22 mouse cellular contexts compared by ENCODE assay signal in the genomic region with DNA sequence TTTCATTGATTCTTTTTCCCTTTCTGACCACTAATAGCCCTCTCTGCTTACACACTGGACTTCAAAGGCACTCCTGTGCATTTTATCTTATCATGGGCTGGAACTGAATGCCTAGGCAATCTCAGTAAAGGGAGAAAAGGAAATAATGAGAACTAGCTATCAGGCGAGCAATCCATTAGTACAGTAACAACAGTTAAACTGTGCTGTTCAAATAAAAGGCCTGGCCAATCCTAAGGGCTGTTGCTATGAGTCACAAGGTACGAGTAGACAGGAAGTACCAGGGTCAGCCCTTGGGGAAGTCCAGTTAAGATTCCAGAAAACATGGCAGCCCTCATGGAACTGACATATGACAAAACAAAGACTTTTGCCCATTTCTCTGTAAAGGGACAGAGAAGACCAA.
DNase-seq lines count a peak whose midpoint lies in the region; ATAC-seq and TF ChIP-seq lines count a peak whose summit lies in the region.
"Had no signal": no experiment of that assay in that cellular context is flagged by ENCODE, and none has a peak within 500 bp of the region (broad histone marks: within the 10 kb centered on the region; RNA-seq: fewer than 3 reads in every experiment).

No protein-coding gene starts in this region.

- H3K27me3 ChIP-seq in heart, embryonic 16.5 days (ENCODE audit: control insufficient read depth, insufficient read depth, low read length), result no peaks in the 10 kb centered on the region
- H3K27me3 ChIP-seq in stomach, embryonic 14.5 days (ENCODE audit: control insufficient read depth, insufficient read depth, low read length), result no peaks in the 10 kb centered on the region
- H3K27me3 ChIP-seq: embryonic facial prominence, embryonic 13.5 days; forebrain, embryonic 13.5 days; hindbrain, embryonic 15.5 days had no signal

- H3K9ac ChIP-seq in heart, embryonic 16.5 days (ENCODE audit: low read length), result no peak overlapping the region
- no peak overlapping the region for H3K9ac ChIP-seq in stomach, embryonic 14.5 days (replicated peaks; ENCODE audit: low read depth, low read length)
- H3K9ac ChIP-seq: embryonic facial prominence, embryonic 13.5 days; forebrain, embryonic 13.5 days; forebrain, postnatal 0 days; hindbrain, embryonic 15.5 days had no signal

- H3K9me3 ChIP-seq in heart, embryonic 16.5 days (replicated peaks; ENCODE audit: control insufficient read depth, low read length), result no peaks in the 10 kb centered on the region
- H3K9me3 ChIP-seq in stomach, embryonic 14.5 days (ENCODE audit: control insufficient read depth, low read depth, low read length), result no peaks in the 10 kb centered on the region
- H3K9me3 ChIP-seq: embryonic facial prominence, embryonic 13.5 days; forebrain, embryonic 13.5 days; G1E; hindbrain, embryonic 15.5 days had no signal

- 73% methylated on average over 2 of the region's 2 CpGs for WGBS in heart, embryonic 16.5 days
- WGBS in stomach, embryonic 14.5 days, result 65% methylated on average over 2 of the region's 2 CpGs

- H3K4me2 ChIP-seq in heart, embryonic 16.5 days (ENCODE audit: low read depth, low read length), result no peak overlapping the region
- no peak overlapping the region for H3K4me2 ChIP-seq in stomach, embryonic 14.5 days (replicated peaks; ENCODE audit: low read depth, low read length)
- H3K4me2 ChIP-seq: embryonic facial prominence, embryonic 13.5 days; forebrain, embryonic 13.5 days; hindbrain, embryonic 15.5 days had no signal

- no peak for DNase-seq in heart, postnatal 14 days
- peak; percentile 27 for DNase-seq in 3T3-L1 (ENCODE audit: low read depth, low spot score)
- DNase-seq in lung, postnatal 4 days, result no peak
- DNase-seq in kidney, postnatal 10 days, result no peak
- DNase-seq: adrenal gland, adult 8-10 months; adrenal gland, postnatal 36 days; B cell, adult 2 months; cerebellum, adult 2 months; cerebellum, postnatal 14 days; forebrain, postnatal 0 days; gastrocnemius, adult 2 months; gastrocnemius, postnatal 36 days; heart, postnatal 36 days had no signal

- no peak for TF ChIP-seq CTCF in cortical plate, adult 2 months (IDR thresholded peaks at IDR 0.05; ENCODE audit: extremely low read depth, insufficient read depth, low read length)

- intact Hi-C loops in heart, postnatal 14 days (cut with DNase I), result no loop called here

- H3K36me3 ChIP-seq in heart, embryonic 16.5 days (ENCODE audit: control insufficient read depth, insufficient read depth), result no peaks in the 10 kb centered on the region
- H3K36me3 ChIP-seq in stomach, embryonic 14.5 days (ENCODE audit: control insufficient read depth, insufficient read depth, low read length), result no peaks in the 10 kb centered on the region
- H3K36me3 ChIP-seq: embryonic facial prominence, embryonic 13.5 days; G1E; hindbrain, embryonic 15.5 days had no signal

- peaks cover 19% of the 10 kb centered on the region for H3K4me1 ChIP-seq in heart, embryonic 16.5 days (ENCODE audit: control insufficient read depth, insufficient read depth, low read length)
- peaks cover 11% of the 10 kb centered on the region for H3K4me1 ChIP-seq in cortical plate, adult 2 months (ENCODE audit: control insufficient read depth, insufficient read depth, low read length)
- no peaks in the 10 kb centered on the region for H3K4me1 ChIP-seq in stomach, embryonic 14.5 days (ENCODE audit: control insufficient read depth, insufficient read depth, low read length)
- H3K4me1 ChIP-seq: embryonic facial prominence, embryonic 13.5 days; hindbrain, embryonic 15.5 days had no signal

- peak overlapping the region; percentile 53 for H3K27ac ChIP-seq in heart, embryonic 16.5 days (ENCODE audit: low read length)
- peak overlapping the region; percentile 80 for H3K27ac ChIP-seq in cortical plate, adult 2 months (ENCODE audit: insufficient read depth, low read length)
- no peak overlapping the region for H3K27ac ChIP-seq in stomach, embryonic 14.5 days (ENCODE audit: low read length)
- H3K27ac ChIP-seq: embryonic facial prominence, embryonic 13.5 days; forebrain, embryonic 13.5 days; gastrocnemius, adult 2 months; hindbrain, embryonic 15.5 days had no signal

- no peak overlapping the region for H3K4me3 ChIP-seq in heart, embryonic 16.5 days (ENCODE audit: low read length)
- H3K4me3 ChIP-seq in cortical plate, adult 2 months (ENCODE audit: insufficient read depth, low read length), result no peak overlapping the region
- no peak overlapping the region for H3K4me3 ChIP-seq in stomach, embryonic 14.5 days (ENCODE audit: low read depth, low read length)
- H3K4me3 ChIP-seq: embryonic facial prominence, embryonic 13.5 days; forebrain, embryonic 13.5 days; gastrocnemius, adult 2 months; hindbrain, embryonic 15.5 days had no signal

- TF ChIP-seq POLR2A in cortical plate, adult 2 months (IDR thresholded peaks at IDR 0.05; ENCODE audit: extremely low read depth, insufficient read depth, low read length), result no peak

- no peak for ATAC-seq in heart, embryonic 16.5 days (replicated peaks; ENCODE audit: extremely low read depth, insufficient read depth, low FRiP score)
- ATAC-seq in stomach, embryonic 14.5 days (ENCODE audit: insufficient number of reproducible peaks, insufficient read depth, low FRiP score, low read depth), result peak; percentile 88
- no peak for ATAC-seq in erythroid progenitor cell, adult 5-6 weeks (replicated peaks; ENCODE audit: low FRiP score, poor library complexity, severe bottlenecking)
- ATAC-seq: CD4-positive, CD25-positive, alpha-beta regulatory T cell, adult 4 months; forebrain, embryonic 13.5 days; forebrain, postnatal 0 days had no signal
